Mouse (Mus musculus): ENCODE measurements at regions not wholly inside any gene's neighbourhood (a gene's known extent, or its start where the extent isn't known, plus 50 kb on each side); places are given as distances from the start of the nearest gene placed in this dataset.

DNA sequence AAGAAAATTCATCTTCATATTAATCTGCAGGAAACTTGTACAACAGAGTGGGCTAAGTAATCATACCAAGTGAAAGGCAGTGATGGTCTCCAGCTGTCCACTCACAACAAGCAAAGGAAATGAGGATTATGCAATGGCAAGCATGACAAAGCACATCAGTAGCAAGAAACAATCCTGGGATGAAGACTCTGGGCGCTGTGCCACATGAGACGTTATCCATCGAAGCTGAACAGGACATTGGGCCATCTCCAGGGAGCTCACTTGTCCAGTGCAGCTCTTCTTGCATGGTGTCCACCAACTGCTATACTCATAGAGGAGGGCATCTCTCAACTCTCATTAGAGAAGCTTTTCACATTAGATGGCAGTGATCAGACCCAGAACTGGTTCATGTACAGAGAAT lies 248.7 kb upstream of the Mdga2 start:
- TF ChIP-seq MEF2A (IDR thresholded peaks at IDR 0.05; ENCODE audit: borderline replicate concordance, low read depth, low read length) = no peak
- TF ChIP-seq E2F4 (IDR thresholded peaks at IDR 0.05; ENCODE audit: insufficient replicate concordance, low read depth, low read length) = no peak

All from CH12.LX (cell line).